Mouse (Mus musculus): ENCODE measurements at regions not wholly inside any gene's neighbourhood (a gene's known extent, or its start where the extent isn't known, plus 50 kb on each side); places are given as distances from the start of the nearest gene placed in this dataset.

GRCm38 (mm10) chr10:51154743-51155142, 260.2 kb downstream of the Sim1 start:
- no peak overlapping the region for H3K27ac ChIP-seq (ENCODE audit: insufficient read depth, low read length)
- no peak overlapping the region for H3K9ac ChIP-seq (ENCODE audit: low read depth, poor library complexity, severe bottlenecking)
- H3K4me1 ChIP-seq (ENCODE audit: control insufficient read depth, insufficient read depth, low read length): no peaks in the 10 kb centered on the region
- H3K4me3 ChIP-seq (ENCODE audit: low read depth, low read length): no peak overlapping the region
- TF ChIP-seq EP300 (IDR thresholded peaks at IDR 0.05; ENCODE audit: insufficient read depth, low read depth, low read length) (no peak), POLR2A (IDR thresholded peaks at IDR 0.05; ENCODE audit: insufficient read depth, low read length) (no peak), CTCF (IDR thresholded peaks at IDR 0.05; ENCODE audit: low read depth, low read length) (no peak)
- no peaks in the 10 kb centered on the region for H3K36me3 ChIP-seq (ENCODE audit: control insufficient read depth, insufficient read depth, low read length, poor library complexity, severe bottlenecking)
- H3K27me3 ChIP-seq (ENCODE audit: control insufficient read depth, insufficient read depth, low read length, poor library complexity, severe bottlenecking): no peaks in the 10 kb centered on the region
- no peaks in the 10 kb centered on the region for H3K9me3 ChIP-seq (replicated peaks; ENCODE audit: control insufficient read depth, insufficient read depth, low read length, poor library complexity, severe bottlenecking)

GRCm38 (mm10) chr10:51173619-51174018, 279.1 kb downstream of the Sim1 start:
- Histone ChIP-seq H3K27me3 (ENCODE audit: control insufficient read depth, insufficient read depth, low read length, poor library complexity, severe bottlenecking) (no peaks in the 10 kb centered on the region), H3K9ac (ENCODE audit: low read depth, poor library complexity, severe bottlenecking) (no peak overlapping the region), H3K36me3 (ENCODE audit: control insufficient read depth, insufficient read depth, low read length, poor library complexity, severe bottlenecking) (no peaks in the 10 kb centered on the region), H3K4me1 (ENCODE audit: control insufficient read depth, insufficient read depth, low read length) (no peaks in the 10 kb centered on the region), H3K4me3 (ENCODE audit: low read depth, low read length) (no peak overlapping the region), H3K27ac (ENCODE audit: insufficient read depth, low read length) (no peak overlapping the region), H3K9me3 (replicated peaks; ENCODE audit: control insufficient read depth, insufficient read depth, low read length, poor library complexity, severe bottlenecking) (peaks cover 4% of the 10 kb centered on the region)
- TF ChIP-seq POLR2A (IDR thresholded peaks at IDR 0.05; ENCODE audit: insufficient read depth, low read length) (no peak), EP300 (IDR thresholded peaks at IDR 0.05; ENCODE audit: insufficient read depth, low read depth, low read length) (no peak), CTCF (IDR thresholded peaks at IDR 0.05; ENCODE audit: low read depth, low read length) (no peak)

- Histone ChIP-seq H3K9ac (ENCODE audit: low read depth, poor library complexity, severe bottlenecking) (no peak overlapping the region), H3K4me1 (ENCODE audit: control insufficient read depth, insufficient read depth, low read length) (no peaks in the 10 kb centered on the region), H3K36me3 (ENCODE audit: control insufficient read depth, insufficient read depth, low read length, poor library complexity, severe bottlenecking) (no peaks in the 10 kb centered on the region), H3K9me3 (replicated peaks; ENCODE audit: control insufficient read depth, insufficient read depth, low read length, poor library complexity, severe bottlenecking) (no peaks in the 10 kb centered on the region), H3K4me3 (ENCODE audit: low read depth, low read length) (no peak overlapping the region), H3K27ac (ENCODE audit: insufficient read depth, low read length) (no peak overlapping the region), H3K27me3 (ENCODE audit: control insufficient read depth, insufficient read depth, low read length, poor library complexity, severe bottlenecking) (no peaks in the 10 kb centered on the region)
- TF ChIP-seq POLR2A (IDR thresholded peaks at IDR 0.05; ENCODE audit: insufficient read depth, low read length) (no peak), EP300 (IDR thresholded peaks at IDR 0.05; ENCODE audit: insufficient read depth, low read depth, low read length) (no peak), CTCF (IDR thresholded peaks at IDR 0.05; ENCODE audit: low read depth, low read length) (no peak)
Observed at GRCm38 (mm10) chr10:51175993-51176577, 281.5 kb downstream of the Sim1 start.

GRCm38 (mm10) chr10:51176692-51177091, 282.1 kb downstream of the Sim1 start:
- Histone ChIP-seq H3K4me1 (ENCODE audit: control insufficient read depth, insufficient read depth, low read length) (no peaks in the 10 kb centered on the region), H3K9ac (ENCODE audit: low read depth, poor library complexity, severe bottlenecking) (no peak overlapping the region), H3K27me3 (ENCODE audit: control insufficient read depth, insufficient read depth, low read length, poor library complexity, severe bottlenecking) (no peaks in the 10 kb centered on the region), H3K4me3 (ENCODE audit: low read depth, low read length) (no peak overlapping the region), H3K9me3 (replicated peaks; ENCODE audit: control insufficient read depth, insufficient read depth, low read length, poor library complexity, severe bottlenecking) (no peaks in the 10 kb centered on the region), H3K36me3 (ENCODE audit: control insufficient read depth, insufficient read depth, low read length, poor library complexity, severe bottlenecking) (no peaks in the 10 kb centered on the region), H3K27ac (ENCODE audit: insufficient read depth, low read length) (no peak overlapping the region)
- TF ChIP-seq CTCF (IDR thresholded peaks at IDR 0.05; ENCODE audit: low read depth, low read length) (no peak), EP300 (IDR thresholded peaks at IDR 0.05; ENCODE audit: insufficient read depth, low read depth, low read length) (no peak), POLR2A (IDR thresholded peaks at IDR 0.05; ENCODE audit: insufficient read depth, low read length) (no peak)

- H3K9me3 ChIP-seq (replicated peaks; ENCODE audit: control insufficient read depth, insufficient read depth, low read length, poor library complexity, severe bottlenecking): no peaks in the 10 kb centered on the region
- TF ChIP-seq EP300 (IDR thresholded peaks at IDR 0.05; ENCODE audit: insufficient read depth, low read depth, low read length) (no peak), CTCF (IDR thresholded peaks at IDR 0.05; ENCODE audit: low read depth, low read length) (no peak), POLR2A (IDR thresholded peaks at IDR 0.05; ENCODE audit: insufficient read depth, low read length) (no peak)
- no peaks in the 10 kb centered on the region for H3K4me1 ChIP-seq (ENCODE audit: control insufficient read depth, insufficient read depth, low read length)
- no peak overlapping the region for H3K9ac ChIP-seq (ENCODE audit: low read depth, poor library complexity, severe bottlenecking)
- H3K27me3 ChIP-seq (ENCODE audit: control insufficient read depth, insufficient read depth, low read length, poor library complexity, severe bottlenecking): no peaks in the 10 kb centered on the region
- H3K27ac ChIP-seq (ENCODE audit: insufficient read depth, low read length): no peak overlapping the region
- H3K4me3 ChIP-seq (ENCODE audit: low read depth, low read length): no peak overlapping the region
- H3K36me3 ChIP-seq (ENCODE audit: control insufficient read depth, insufficient read depth, low read length, poor library complexity, severe bottlenecking): no peaks in the 10 kb centered on the region
Observed at GRCm38 (mm10) chr10:51181752-51182151, 287.2 kb downstream of the Sim1 start.

- H3K9me3 ChIP-seq (replicated peaks; ENCODE audit: control insufficient read depth, insufficient read depth, low read length, poor library complexity, severe bottlenecking): no peaks in the 10 kb centered on the region
Observed at GRCm38 (mm10) chr10:51191407-51192059, 288.9 kb upstream of the Gm49339 start.

More at GRCm38 (mm10) chr10:51191407-51192059, 288.9 kb upstream of the Gm49339 start:
- no peak overlapping the region for H3K27ac ChIP-seq (ENCODE audit: insufficient read depth, low read length)
- no peaks in the 10 kb centered on the region for H3K36me3 ChIP-seq (ENCODE audit: control insufficient read depth, insufficient read depth, low read length, poor library complexity, severe bottlenecking)
- no peak overlapping the region for H3K4me3 ChIP-seq (ENCODE audit: low read depth, low read length)
- H3K9ac ChIP-seq (ENCODE audit: low read depth, poor library complexity, severe bottlenecking): no peak overlapping the region
- H3K4me1 ChIP-seq (ENCODE audit: control insufficient read depth, insufficient read depth, low read length): no peaks in the 10 kb centered on the region
- TF ChIP-seq POLR2A (IDR thresholded peaks at IDR 0.05; ENCODE audit: insufficient read depth, low read length) (no peak), CTCF (IDR thresholded peaks at IDR 0.05; ENCODE audit: low read depth, low read length) (no peak), EP300 (IDR thresholded peaks at IDR 0.05; ENCODE audit: insufficient read depth, low read depth, low read length) (no peak)
- no peaks in the 10 kb centered on the region for H3K27me3 ChIP-seq (ENCODE audit: control insufficient read depth, insufficient read depth, low read length, poor library complexity, severe bottlenecking)
